Mouse (Mus musculus) layer of hippocampus, adult 2 months (tissue): ENCODE measurements at regions not wholly inside any gene's neighbourhood (a gene's known extent, or its start where the extent isn't known, plus 50 kb on each side); places are given as distances from the start of the nearest gene placed in this dataset.
"Not testable (repeated sequence)": the region's sequence is repeated elsewhere in the genome, so short reads cannot be mapped to it uniquely, and the experiment has no call there.

Experiments
- DNase-seq, 2 experiments: peaks; one replicate each; pipeline ENCODE4 v3.0.0; 2022; ENCODE audit warnings: low spot score in 2 of 2
- H3K27ac ChIP-seq: fragments of 200-600 bp; 2 replicates; pipeline ENCODE4 v1.8.1; 2022
- H3K4me3 ChIP-seq: fragments of 200-600 bp; 2 replicates; pipeline ENCODE4 v1.8.1; 2022; ENCODE audit warnings: mild to moderate bottlenecking
- CTCF ChIP-seq: fragments of 200-600 bp; conservative IDR thresholded peaks from 2 replicates; pipeline ENCODE4 v1.8.1; 2022; ENCODE audit warnings: antibody characterized with exemption, mild to moderate bottlenecking, moderate library complexity

GRCm38 (mm10) chr6:6298867-6299852, 82.2 kb upstream of the Slc25a13 start:
- H3K4me3 ChIP-seq, result no peak overlapping the region
- no peak overlapping the region for H3K27ac ChIP-seq
- no peak for TF ChIP-seq CTCF
- DNase-seq, result no peak

- H3K27ac ChIP-seq, H3K4me3 ChIP-seq, DNase-seq: not testable (repeated sequence)
Observed at GRCm38 (mm10) chr6:6295551-6295950, 78.6 kb upstream of the Slc25a13 start.

GRCm38 (mm10) chr6:6291781-6292180, 74.8 kb upstream of the Slc25a13 start:
- H3K4me3 ChIP-seq, result no peak overlapping the region
- TF ChIP-seq CTCF, result no peak
- DNase-seq, result no peak
- no peak overlapping the region for H3K27ac ChIP-seq

- Histone ChIP-seq H3K4me3 (no peak overlapping the region), H3K27ac (no peak overlapping the region)
- no peak for DNase-seq
- TF ChIP-seq CTCF, result no peak
Observed at GRCm38 (mm10) chr6:6290427-6290826, 73.5 kb upstream of the Slc25a13 start.

DNA sequence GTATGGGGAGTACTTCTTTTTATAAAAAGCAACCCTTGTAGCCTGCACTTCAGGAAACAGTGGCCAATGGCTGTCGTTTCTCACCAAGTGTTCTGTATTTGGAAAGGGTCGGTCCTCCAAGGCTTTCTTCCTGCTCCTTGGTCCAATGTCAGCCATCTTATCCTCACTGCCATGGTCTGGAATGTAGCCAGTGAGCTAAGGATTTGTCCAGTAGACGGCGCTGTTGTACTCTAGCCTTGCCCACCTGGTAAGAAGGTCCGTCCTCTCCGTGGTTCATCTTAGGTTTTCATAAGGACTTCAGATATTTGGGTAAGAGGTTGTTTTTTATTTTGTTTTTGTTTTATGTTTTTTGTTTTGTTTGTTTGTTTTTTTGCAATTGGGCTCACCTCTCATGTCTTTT, 72.8 kb upstream of the Slc25a13 start:
- Histone ChIP-seq H3K4me3 (no peak overlapping the region), H3K27ac (no peak overlapping the region)
- peak; percentile 9 to 15 for DNase-seq
- TF ChIP-seq CTCF, result peak; percentile 75

GRCm38 (mm10) chr6:6280812-6281568, 64.0 kb upstream of the Slc25a13 start:
- Histone ChIP-seq H3K4me3 (no peak overlapping the region), H3K27ac (no peak overlapping the region)
- DNase-seq, result no peak
- no peak for TF ChIP-seq CTCF

GRCm38 (mm10) chr6:6279646-6280045, 62.7 kb upstream of the Slc25a13 start:
- no peak; the same call in none of the 2 replicates for TF ChIP-seq CTCF
- Histone ChIP-seq H3K27ac (no peak overlapping the region), H3K4me3 (no peak overlapping the region)
- no peak for DNase-seq

DNA sequence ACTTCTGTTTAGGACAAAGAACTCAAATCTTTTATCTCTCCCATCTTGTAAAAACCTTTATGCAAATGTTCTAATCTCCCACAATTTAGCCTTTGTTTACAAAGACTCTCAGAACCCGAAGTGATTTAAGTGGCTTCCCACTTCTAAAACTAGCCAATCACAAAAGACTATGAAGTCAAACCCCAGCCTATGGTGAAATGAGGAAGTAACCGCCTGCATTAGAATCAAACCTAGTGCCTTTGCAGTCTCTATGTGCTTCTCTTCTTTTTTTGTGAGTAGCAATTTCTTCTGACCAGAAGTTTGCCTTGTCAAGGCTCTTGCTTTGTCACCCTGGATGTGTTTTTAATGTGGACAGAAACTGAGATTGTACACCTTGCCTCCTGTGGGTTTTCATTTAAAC, 53.6 kb upstream of the Slc25a13 start:
- no peak for DNase-seq
- H3K4me3 ChIP-seq, result no peak overlapping the region
- TF ChIP-seq CTCF, result no peak
- no peak overlapping the region for H3K27ac ChIP-seq
